Comparison of ENCODE assay signal across 8 mouse cellular contexts in the genomic region with DNA sequence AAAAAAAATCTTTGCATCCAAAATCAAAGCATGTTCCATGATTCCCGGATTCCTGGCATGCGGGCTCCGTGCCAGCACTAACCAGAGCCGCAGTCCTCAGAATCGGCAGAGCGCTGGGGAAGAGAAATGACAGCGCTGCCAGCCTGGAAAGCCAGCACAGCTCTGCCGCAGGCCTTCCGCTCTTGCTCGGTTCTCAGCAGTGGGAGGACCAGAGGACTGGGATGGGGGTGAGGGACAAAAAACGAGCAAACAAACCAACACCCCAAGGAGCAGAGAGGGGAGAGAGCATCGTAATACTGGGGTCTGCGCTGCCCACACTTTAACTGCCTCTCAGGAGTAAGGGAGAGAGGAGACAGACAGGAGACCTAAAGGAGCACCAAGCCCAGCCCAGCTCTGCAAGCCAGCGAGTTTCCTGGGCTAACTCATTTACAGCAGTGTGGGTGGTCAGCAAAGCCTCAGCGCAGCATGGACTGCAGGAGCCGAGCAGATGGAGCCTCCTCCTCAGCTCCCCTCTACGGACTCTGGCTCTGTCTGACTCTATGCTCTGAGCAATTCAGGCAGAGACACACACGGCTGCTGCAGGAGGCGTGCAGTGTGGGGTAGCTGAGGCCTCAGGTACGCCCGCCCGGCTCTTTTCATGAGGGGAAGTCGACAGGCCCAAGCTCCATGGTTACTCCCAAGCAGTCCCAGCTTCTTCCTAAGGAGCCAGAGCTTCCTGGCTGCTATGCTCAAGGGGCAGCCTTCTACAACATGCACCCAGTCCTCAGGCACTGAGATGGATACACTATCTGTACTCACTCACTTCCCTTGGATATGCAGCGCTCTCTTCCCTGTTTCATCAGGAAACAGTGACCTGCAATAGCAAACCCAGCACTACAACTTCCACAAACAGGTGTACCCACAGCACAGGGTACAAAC. TPM values are rescaled to one million over a fixed set of nuclear protein-coding genes. Genes with fewer than 3 reads are reported as not detected.
DNase-seq lines count a peak whose midpoint lies in the region; ATAC-seq lines count a peak whose summit lies in the region.

No protein-coding gene starts in this region.

- H3K4me3 ChIP-seq in liver, embryonic 16.5 days (ENCODE audit: low read depth, low read length): no peak overlapping the region
- no peak overlapping the region for H3K4me3 ChIP-seq in liver, embryonic 11.5 days (ENCODE audit: low read depth, low read length)
- peak overlapping the region; percentile 3 for H3K4me3 ChIP-seq in stomach, embryonic 16.5 days (replicated peaks; ENCODE audit: low read length)

- H3K27ac ChIP-seq in liver, embryonic 16.5 days (ENCODE audit: low read length): no peak overlapping the region
- H3K27ac ChIP-seq in liver, embryonic 11.5 days (ENCODE audit: low read depth, low read length): no peak overlapping the region
- peak overlapping the region; percentile 90 for H3K27ac ChIP-seq in stomach, embryonic 16.5 days (ENCODE audit: low read length)

- H3K4me1 ChIP-seq in liver, embryonic 16.5 days (ENCODE audit: control insufficient read depth, low read depth, low read length): peaks cover 2% of the 10 kb centered on the region; the same call in 1 of the 2 replicates
- peaks cover 9% of the 10 kb centered on the region for H3K4me1 ChIP-seq in liver, embryonic 11.5 days (replicated peaks; ENCODE audit: control insufficient read depth, insufficient read depth, low read length)
- peaks cover 64% of the 10 kb centered on the region for H3K4me1 ChIP-seq in stomach, embryonic 16.5 days (ENCODE audit: control insufficient read depth, insufficient read depth, low read length)

- H3K36me3 ChIP-seq in liver, embryonic 16.5 days (ENCODE audit: control insufficient read depth, insufficient read depth): no peaks in the 10 kb centered on the region
- no peaks in the 10 kb centered on the region for H3K36me3 ChIP-seq in liver, embryonic 11.5 days (ENCODE audit: control insufficient read depth, insufficient read depth, low read length)
- H3K36me3 ChIP-seq in stomach, embryonic 16.5 days (ENCODE audit: control insufficient read depth, insufficient read depth, low read length): no peaks in the 10 kb centered on the region

- no peaks in the 10 kb centered on the region for H3K27me3 ChIP-seq in liver, embryonic 16.5 days (ENCODE audit: control insufficient read depth, insufficient read depth, low read depth, low read length)
- no peaks in the 10 kb centered on the region for H3K27me3 ChIP-seq in liver, embryonic 11.5 days (replicated peaks; ENCODE audit: control insufficient read depth, insufficient read depth, low read length)
- no peaks in the 10 kb centered on the region for H3K27me3 ChIP-seq in stomach, embryonic 16.5 days (ENCODE audit: control insufficient read depth, insufficient read depth, low read length)

- intact Hi-C loops in heart, postnatal 10 days (cut with DNase I): no loop called here

- 54% methylated on average over 24 of the region's 24 CpGs for WGBS in liver, embryonic 16.5 days (ENCODE audit: insufficient replicate concordance)
- 54% methylated on average over 24 of the region's 24 CpGs for WGBS in liver, embryonic 11.5 days
- WGBS in stomach, embryonic 16.5 days: 22% methylated on average over 24 of the region's 24 CpGs

- DNase-seq in liver, embryonic 11.5 days (ENCODE audit: low spot score): no peak
- DNase-seq in embryo, embryonic 9.5 days (ENCODE audit: extremely low spot score): peak; percentile 46
- peak; percentile 57 to 64 for DNase-seq in heart, postnatal 10 days
- peak; percentile 63 to 68 for DNase-seq in layer of hippocampus, adult 8-10 months (ENCODE audit: low spot score in 2 of 2)
- peak; percentile 53 to 66 for DNase-seq in lung, postnatal 4 days
- DNase-seq in c-Kit-positive CD71-positive TER-119-positive erythroid progenitor cells, embryonic 14.5 days (ENCODE audit: low spot score): no peak

- no peak overlapping the region for H3K4me2 ChIP-seq in liver, embryonic 16.5 days (ENCODE audit: low read depth, low read length)
- no peak overlapping the region for H3K4me2 ChIP-seq in liver, embryonic 11.5 days
- peak overlapping the region; percentile 38 for H3K4me2 ChIP-seq in stomach, embryonic 16.5 days (ENCODE audit: low read depth, low read length)

- peak; percentile 19; the same call in 1 of the 2 replicates for ATAC-seq in liver, embryonic 16.5 days (ENCODE audit: low read depth)
- ATAC-seq in liver, embryonic 11.5 days (replicated peaks; ENCODE audit: low FRiP score): no peak; the same call in 1 of the 2 replicates
- peak; percentile 82 for ATAC-seq in stomach, embryonic 16.5 days (ENCODE audit: insufficient read depth, low FRiP score)

- no peak overlapping the region for H3K9ac ChIP-seq in liver, embryonic 16.5 days (ENCODE audit: low read depth, low read length)
- no peak overlapping the region for H3K9ac ChIP-seq in liver, embryonic 11.5 days (ENCODE audit: low read depth, low read length)
- peak overlapping the region; percentile 66 for H3K9ac ChIP-seq in stomach, embryonic 16.5 days (ENCODE audit: low read length)

- no peaks in the 10 kb centered on the region for H3K9me3 ChIP-seq in liver, embryonic 16.5 days (replicated peaks; ENCODE audit: control insufficient read depth, low read length)
- no peaks in the 10 kb centered on the region for H3K9me3 ChIP-seq in liver, embryonic 11.5 days (ENCODE audit: control insufficient read depth, low read length)
- no peaks in the 10 kb centered on the region for H3K9me3 ChIP-seq in stomach, embryonic 16.5 days (replicated peaks; ENCODE audit: control insufficient read depth, low read length)

RNA-seq across cellular contexts. Expression of a gene that starts 18.1 kb away (rescaled TPM):
- 3.6 and 3.7 TPM in 2 replicates for polyA plus RNA-seq in liver, embryonic 16.5 days (2015; fragmentation: Nextera tagmentation; extraction: Ambion mirVana)
- 9.9 TPM in 2 replicates for polyA plus RNA-seq in liver, embryonic 11.5 days (2014; fragmentation: Nextera tagmentation; extraction: Ambion mirVana)
- 10 to 100 TPM; 43.1 to 46.3 TPM for total RNA-seq in heart, postnatal 10 days (2021)
- total RNA-seq in layer of hippocampus, adult 8-10 months (2022): 10 to 100 TPM; 78.0 to 94.1 (median 85.5) TPM
- 20.0 and 21.5 TPM in 2 replicates for polyA plus RNA-seq in stomach, embryonic 16.5 days (2015; fragmentation: Nextera tagmentation; extraction: Ambion mirVana)

Comparison
In these comparisons a context has a peak if more than half of its experiments do, and no peak if none do; other contexts are left out.
1. DNase-seq: peak in embryo, embryonic 9.5 days (single experiment), heart, postnatal 10 days (2 of 2), layer of hippocampus, adult 8-10 months (2 of 2) and lung, postnatal 4 days (2 of 2); none in liver, embryonic 11.5 days (single experiment) and c-Kit-positive CD71-positive TER-119-positive erythroid progenitor cells, embryonic 14.5 days (single experiment).